Mouse (Mus musculus) adrenal gland, adult 18-20 months (tissue): ENCODE results near the gene Rap2c. TPM values are rescaled to one million over a fixed set of nuclear protein-coding genes. Genes with fewer than 3 reads are reported as not detected.
A peak's percentile ranks its signal among the peaks of the same experiment; 100 is the strongest.

Source experiments
- DNase-seq, 2 experiments: peaks; one replicate each; pipeline ENCODE4 v3.0.0; 2021 to 2022; ENCODE audit warnings: low spot score in 2 of 2
- long read RNA-seq, 2 experiments: library from polyadenylated mRNA; stranded (forward); transcript quantifications; one replicate each; pipeline ENCODE4 v2.0.0; 2021
- total RNA-seq, 2 experiments: library from RNA; stranded (reverse); gene quantifications; 1 replicate in 1 of 2; 2 replicates in 1 of 2; pipeline ENCODE4 v1.2.3; 2021

Rap2c gene
- total RNA-seq = 10 to 100 TPM; 24.9 to 30.6 TPM
- long read RNA-seq, experiment 1, transcript Rap2c-201 (3 exons, 3,545 nt) = major isoform, 9 of 16 reads
- long read RNA-seq, experiment 1, partial matches to known transcripts = 0 of 16 reads
- long read RNA-seq, experiment 1, other reads (novel, unspliced or antisense) = 7 of 16 reads
- long read RNA-seq, experiment 2, transcript Rap2c-201 (3 exons, 3,545 nt) = major isoform, 34 of 47 reads
- long read RNA-seq, experiment 2, partial matches to known transcripts = 2 of 47 reads
- long read RNA-seq, experiment 2, other reads (novel, unspliced or antisense) = 11 of 47 reads

GRCm38 (mm10) chrX:51017851-51018785, at the start of gene Rap2c:
Rap2c (minus strand) TSS chrX:51018018.
- peak; percentile 48 to 50 for DNase-seq

- no peak for DNase-seq
Observed at GRCm38 (mm10) chrX:51066539-51067286, 48.9 kb upstream of the Rap2c start.

GRCm38 (mm10) chrX:51065773-51066172, 48.0 kb upstream of the Rap2c start:
- DNase-seq = peak; percentile 16 to 28

- DNase-seq = no peak
Observed at GRCm38 (mm10) chrX:51065158-51065664, 47.4 kb upstream of the Rap2c start.

DNA sequence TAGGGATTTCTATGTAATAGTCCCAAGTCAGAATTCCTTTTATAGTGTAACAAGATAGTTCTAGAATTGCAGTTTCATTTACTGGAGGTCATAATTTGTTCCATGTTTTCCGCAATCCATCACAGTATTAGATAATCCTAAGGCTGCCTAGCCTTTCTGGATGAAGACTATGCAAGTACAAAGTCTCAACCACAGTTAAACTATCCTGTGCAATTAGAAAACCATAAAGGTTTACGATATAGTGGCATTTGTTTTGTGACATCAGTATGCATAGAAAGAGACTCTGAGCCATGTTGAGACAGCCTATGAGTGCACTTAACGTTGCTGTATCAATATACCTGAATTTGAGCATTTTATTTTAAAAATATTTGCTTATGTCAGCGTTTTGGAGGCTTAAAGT, 42.4 kb upstream of the Rap2c start:
- DNase-seq = no peak

GRCm38 (mm10) chrX:51058741-51059140, 40.9 kb upstream of the Rap2c start:
- DNase-seq = no peak

DNA sequence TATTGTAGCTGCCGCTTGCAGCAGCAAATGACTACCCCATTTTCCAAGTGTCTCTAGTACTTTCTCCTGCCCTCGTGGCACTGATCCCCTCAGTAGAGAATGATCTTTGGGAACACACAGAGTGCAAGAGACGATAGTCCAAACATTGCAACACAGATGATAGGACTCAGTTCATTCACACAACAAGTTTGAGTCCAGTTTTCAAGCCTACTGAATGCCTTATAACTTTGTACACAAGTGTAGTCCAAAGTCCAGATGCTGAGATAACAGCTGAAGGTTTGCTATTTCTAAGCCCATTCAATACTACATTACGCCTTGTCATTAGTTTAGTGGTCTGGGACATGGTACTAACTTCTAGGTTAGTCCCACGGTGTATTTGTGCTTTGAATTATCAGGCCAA, 40.5 kb upstream of the Rap2c start:
- no peak for DNase-seq

- DNase-seq = no peak
Observed at GRCm38 (mm10) chrX:51051680-51052461, 34.1 kb upstream of the Rap2c start.

DNA sequence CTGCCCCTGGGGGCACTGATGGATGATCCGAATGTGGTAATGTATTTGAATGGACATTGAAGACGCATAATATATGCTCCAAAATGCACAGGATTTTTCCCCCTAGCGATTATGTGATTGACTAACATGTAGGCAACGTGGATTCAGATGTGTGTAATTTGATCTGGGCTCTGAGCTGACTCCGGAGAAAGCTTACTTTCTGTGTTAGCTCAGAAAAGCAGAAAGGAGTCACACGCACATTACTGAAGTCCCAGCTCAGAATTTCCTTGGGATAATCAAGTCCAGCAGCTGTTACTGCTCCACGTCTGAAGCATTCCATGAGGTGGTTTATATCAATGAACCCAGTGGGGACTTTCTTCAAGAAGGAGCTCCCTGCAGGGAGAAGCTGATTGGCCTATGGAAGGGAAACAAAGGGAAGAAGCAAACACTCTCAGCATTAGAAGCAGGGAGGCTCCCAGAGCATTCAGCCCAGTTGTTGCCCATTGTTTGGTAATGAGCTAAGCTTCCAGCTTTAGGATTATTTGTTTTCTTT, 17.9 kb upstream of the Rap2c start:
- DNase-seq = no peak

DNA sequence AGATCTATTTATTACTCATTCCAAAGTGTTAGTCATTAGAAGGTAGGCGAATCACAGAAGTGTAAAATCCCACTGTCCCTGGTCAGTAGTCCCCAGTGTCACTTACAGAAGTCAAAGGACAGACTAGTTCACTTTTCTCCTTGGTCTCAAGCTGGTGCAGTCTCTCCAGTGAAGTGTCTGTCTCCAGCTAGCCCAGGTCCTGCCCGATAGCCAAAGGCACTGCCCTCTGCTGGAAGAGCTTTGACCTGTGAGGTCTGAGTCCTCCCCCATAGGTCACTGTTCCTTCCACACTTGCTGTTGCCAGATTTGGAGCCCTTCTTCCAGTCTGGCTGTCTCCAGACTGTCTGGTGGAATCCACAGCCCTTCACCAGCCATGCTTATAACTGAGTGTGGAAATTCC, 2.1 kb upstream of the Rap2c start:
- DNase-seq = peak; percentile 7 to 28

DNA sequence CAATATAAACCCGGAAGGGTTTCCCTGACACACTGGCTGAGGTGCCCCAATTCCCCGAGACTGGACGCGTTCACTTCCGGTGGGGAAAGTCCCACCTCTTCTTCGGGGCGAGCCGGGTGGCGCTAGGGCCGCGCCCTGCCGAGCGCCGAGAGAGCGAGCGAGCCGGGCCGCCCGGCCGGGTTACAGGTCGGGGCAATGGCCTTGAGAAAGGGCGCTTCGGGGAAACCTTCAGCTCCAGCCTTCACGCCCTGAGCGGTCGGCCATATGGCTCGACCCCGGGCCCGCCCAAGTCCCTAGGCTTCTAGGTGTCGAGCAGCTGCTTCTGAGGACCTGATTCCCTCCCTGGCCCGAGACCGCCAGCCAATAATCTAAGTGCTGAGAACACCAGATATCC, 965 bp upstream of the Rap2c start:
- peak; percentile 56 to 61 for DNase-seq

DNA sequence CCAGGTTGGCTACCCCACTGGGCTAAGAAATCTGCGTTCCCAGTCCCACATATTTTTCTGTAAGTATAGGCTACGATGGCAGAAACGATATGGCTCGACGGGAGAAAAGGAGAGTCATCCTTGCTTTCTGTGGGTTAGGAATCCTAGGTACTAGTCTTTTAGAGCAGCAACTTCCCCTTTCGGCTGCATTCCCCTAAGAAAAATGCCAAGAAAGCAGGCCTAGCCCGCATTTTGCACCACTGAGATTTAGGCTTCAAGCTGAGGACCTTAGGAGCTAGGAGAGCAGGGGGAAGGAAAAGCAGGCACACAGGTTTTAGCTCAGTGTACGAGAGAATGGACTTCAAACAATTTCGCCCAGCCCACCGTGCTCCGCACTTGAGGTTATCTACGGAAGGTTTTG, 892 bp downstream of the Rap2c start:
- DNase-seq = no peak

DNA sequence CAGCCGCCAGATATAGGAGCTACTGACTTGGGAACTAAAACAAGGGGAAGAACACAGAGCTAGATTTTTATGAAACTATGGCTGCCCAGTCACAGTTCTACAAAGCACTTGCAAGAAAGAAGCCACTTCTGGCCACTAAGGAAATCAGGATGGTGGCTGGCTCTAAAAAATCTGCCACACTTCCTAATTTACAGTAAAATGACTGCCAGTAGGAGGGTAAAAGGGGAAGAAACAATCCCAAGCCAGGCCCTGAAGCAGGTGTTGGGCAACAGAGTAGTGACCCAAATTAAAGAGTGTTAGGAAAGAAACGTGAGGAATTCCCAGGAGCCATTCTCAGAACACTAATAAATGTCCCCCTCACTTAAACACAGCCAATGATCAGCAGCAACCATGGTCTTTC, 5.5 kb downstream of the Rap2c start:
- no peak for DNase-seq

GRCm38 (mm10) chrX:51010323-51010722, 7.5 kb downstream of the Rap2c start:
- DNase-seq = no peak

DNA sequence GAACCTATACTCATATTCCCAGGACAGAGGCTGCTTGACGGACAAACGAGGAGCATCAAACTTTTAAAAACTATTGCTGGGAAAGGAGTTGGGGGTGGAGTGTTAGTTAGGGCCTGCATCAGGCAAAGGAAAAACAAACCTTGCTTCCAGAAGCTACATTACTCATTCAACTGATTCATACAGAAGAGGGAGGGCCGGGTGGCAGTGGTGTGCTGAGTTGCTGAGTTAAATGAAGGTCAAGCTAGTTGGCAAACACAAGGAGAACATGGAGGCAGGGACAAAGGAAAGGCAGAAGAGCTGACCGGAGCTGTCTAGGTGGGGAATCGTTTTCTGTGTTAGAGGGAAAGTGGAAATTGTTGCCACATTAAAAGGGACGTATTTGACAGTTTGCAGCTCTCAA, 17.0 kb downstream of the Rap2c start:
- peak in 1 of 2 experiments; percentile 14 for DNase-seq

DNA sequence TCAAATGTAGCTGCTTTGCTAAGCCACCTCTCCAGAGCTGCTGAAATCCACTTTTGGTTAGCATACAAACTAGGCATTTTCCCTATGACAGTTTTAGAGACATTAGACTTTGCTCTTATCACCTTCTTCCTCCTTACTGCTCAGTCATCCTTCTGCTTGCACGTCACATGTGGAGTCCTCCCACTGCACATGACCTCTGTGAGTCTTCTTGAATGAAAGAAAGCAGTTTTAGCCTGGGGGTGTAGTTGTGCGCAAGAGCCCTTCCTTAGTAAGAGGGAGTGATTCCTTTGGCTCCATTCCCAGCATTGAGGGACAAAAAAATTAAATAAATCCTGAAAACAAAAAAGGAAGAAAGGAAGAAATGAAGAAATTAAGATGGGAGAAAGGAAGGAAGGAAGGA, 22.5 kb downstream of the Rap2c start:
- DNase-seq = no peak

- no peak for DNase-seq
Observed at GRCm38 (mm10) chrX:50991324-50991723, 26.5 kb downstream of the Rap2c start.

- DNase-seq = no peak
Observed at GRCm38 (mm10) chrX:50989940-50990339, 27.9 kb downstream of the Rap2c start.

DNA sequence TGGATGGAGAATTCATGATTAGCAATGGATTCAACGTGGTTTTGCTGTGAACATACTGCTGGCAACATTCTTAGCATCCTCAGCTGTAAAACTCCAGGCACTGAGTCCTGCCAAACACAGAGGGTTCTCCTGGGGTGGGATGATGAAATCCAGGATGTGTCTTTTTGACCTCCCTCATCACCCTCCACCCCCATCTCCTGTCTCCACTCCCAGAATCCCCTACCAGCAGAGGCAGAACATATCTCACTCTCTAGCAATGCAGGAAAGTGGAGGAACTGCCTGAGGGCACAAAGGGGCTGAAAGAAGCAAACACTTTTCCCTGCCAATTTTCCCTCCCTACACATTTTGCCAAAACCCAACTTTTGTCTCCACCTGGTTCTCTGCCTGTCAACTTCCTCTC, 29.2 kb downstream of the Rap2c start:
- DNase-seq = no peak

GRCm38 (mm10) chrX:50978428-50978827, 39.4 kb downstream of the Rap2c start:
- DNase-seq = no peak
